Mouse (Mus musculus): Measurements from ENCODE around the gene Tnfrsf11a.
A peak's percentile ranks its signal among the peaks of the same experiment; 100 is the strongest.
"Not testable (repeated sequence)": the region's sequence is repeated elsewhere in the genome, so short reads cannot be mapped to it uniquely, and the experiment has no call there.

Tnfrsf11a gene

DNA sequence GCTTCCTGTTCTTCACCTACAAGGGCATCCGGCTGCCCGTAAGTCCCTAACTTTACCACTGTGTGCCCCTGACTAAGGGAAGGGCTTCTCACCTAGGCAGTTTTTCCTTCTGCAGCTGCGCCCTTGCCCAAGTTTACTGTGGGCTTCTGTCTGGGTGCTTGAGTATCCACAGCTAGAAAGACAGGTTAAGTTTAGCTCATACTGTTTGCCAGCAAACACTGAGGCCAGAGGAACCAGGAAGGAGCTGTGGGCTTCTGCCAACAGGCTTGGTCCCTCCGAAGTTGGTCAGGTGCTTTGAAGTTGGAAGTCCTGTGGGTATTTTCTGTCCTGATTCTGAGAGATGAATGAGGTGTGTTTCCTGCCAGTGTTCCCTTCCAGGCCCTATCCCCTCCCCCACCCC is 4.6 kb downstream of the Tnfrsf11a start:
- DNase-seq (ENCODE audit: low read depth, low spot score): no peak

GRCm38 (mm10) chr1:105786731-105787357 is 6.3 kb downstream of the Tnfrsf11a start:
- no peak for DNase-seq (ENCODE audit: low read depth, low spot score)

DNA sequence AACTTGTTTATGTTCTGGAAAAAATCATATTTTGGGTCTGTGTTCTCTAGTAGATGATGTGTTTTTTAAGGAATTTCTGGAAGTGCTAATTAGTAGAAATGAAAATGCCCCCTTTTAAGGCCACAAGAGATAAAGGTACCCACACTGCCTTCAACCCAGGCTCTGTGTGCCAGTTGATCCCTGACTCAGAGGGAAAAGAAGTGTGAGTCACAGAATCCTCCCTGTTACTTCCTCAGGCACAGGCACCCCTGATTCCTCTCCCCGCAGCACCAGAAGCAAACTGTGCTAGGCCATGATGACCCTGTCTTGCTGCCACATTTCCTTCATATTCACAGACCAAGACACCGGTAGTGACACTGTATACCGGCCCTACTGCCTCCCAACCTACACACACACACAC is 9.6 kb downstream of the Tnfrsf11a start:
- no peak for DNase-seq (ENCODE audit: low read depth, low spot score)

DNA sequence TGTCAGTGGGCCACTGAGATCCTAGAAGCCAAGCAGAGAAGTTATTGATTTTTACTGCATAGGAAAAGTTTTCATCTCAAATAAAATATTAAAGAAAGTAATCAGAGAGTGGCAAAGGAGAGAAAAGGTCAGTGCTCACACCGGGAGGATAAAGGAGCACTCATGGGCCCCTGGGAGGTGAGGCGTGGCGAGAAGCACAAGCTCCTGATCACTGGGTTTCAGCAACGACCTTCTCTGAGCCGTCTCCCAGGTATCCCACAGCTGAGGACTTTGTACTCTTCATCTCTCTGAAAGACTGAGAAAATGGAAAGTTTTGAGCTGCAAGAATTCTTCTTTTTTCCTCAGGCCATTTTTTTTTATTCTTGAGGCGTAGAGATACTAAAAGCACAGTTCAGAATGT is 14.2 kb downstream of the Tnfrsf11a start:
- no peak for DNase-seq (ENCODE audit: low read depth, low spot score)

DNA sequence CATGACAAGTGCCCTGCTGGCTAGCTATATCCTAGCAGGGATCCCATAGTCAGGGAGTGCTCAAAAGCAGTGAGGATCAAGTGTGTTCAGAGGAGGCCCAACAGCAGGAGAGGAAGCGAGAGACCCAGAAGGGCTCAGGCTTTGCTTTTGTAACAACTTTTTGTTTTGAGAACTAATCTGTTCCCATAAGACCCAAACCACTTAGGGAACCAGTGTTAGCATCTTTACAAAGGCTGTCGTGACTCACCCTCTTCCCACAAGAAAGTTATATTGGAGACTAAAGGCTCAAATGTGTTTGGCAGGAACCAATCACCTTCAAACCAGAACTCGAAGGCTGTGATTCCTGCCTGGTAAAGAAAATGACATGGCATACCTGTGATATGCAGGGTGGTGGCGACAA is 15.2 kb downstream of the Tnfrsf11a start:
- no peak for DNase-seq (ENCODE audit: low read depth, low spot score)

DNA sequence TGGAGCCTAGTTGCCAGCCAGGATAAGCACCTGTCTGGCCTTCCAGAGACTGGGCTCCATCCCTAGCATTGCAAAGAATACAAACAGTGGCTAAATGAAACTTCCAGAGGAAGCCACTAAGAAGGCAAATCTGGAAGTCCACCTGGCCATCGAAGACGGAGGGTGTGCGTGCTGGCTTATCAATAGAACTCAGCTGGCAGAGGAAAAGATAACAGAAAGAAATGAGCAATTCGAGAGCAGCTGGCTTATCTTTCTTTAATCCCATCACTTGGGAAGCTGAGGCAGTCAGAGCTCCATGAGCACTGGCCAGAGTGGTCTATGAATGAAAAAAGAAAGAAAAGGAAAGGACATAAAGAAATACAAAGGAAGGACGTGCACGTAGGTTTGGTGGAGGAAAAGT is 20.1 kb downstream of the Tnfrsf11a start:
- no peak for DNase-seq (ENCODE audit: low read depth, low spot score)

DNA sequence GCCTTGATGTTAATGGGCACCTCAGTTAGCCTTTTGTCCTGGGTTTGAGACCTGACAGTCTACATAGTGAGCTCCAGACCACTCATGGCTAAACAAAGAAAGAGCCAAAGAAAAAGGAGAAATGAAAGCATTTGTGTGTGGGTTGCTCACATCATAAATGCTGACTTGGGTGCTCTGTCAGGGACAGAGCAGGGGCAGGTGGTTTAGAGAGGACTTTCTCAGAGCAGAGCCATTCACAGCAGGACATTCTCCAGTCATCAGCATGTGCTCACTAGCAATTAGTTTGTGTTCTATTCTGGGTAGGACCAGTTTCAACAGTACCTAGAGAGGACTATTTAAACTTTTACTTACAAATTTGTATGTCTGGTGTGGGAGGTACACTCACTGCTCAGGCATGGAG is 20.7 kb downstream of the Tnfrsf11a start:
- DNase-seq (ENCODE audit: low read depth, low spot score): no peak

DNA sequence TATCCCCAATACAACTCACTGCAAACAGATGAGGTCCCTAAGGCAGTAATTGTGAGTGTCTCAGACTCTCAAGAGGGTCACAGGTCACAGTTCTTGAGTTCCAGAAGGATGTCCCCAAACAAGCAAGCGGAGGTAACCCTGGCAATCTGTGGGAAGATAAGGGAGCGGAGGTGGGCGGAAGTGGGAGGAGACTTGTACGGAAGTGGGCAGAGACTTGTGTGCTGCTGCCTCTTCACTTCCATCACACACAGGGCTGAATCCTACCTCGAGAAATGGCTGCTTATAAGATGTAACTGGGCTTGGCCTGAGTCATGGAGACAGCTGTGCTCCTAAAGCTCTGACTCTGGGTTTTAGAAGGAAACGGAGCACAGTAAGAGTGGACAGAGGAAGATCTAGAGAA is 22.4 kb downstream of the Tnfrsf11a start:
- peak; percentile 2 for DNase-seq (ENCODE audit: low read depth, low spot score)

DNA sequence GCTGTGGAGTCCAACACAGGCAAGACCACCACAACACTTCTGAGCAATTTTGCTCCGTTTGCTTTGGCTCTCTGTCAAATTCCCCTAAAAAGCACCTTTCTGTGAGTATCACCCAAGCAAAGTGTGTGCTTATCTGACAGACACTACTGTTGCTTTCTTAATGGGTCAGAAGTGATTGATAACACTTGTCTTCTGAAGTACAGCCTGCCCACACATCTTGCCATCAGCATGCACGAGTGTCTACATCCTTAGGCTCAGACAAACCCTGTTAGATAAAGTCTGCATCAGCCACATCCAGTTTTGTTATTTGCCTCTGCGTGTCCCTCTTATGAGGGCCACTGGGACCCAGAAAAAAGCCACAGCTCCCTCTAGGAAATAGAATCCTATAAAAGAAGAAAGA is 23.8 kb downstream of the Tnfrsf11a start:
- no peak for DNase-seq (ENCODE audit: low read depth, low spot score)

DNA sequence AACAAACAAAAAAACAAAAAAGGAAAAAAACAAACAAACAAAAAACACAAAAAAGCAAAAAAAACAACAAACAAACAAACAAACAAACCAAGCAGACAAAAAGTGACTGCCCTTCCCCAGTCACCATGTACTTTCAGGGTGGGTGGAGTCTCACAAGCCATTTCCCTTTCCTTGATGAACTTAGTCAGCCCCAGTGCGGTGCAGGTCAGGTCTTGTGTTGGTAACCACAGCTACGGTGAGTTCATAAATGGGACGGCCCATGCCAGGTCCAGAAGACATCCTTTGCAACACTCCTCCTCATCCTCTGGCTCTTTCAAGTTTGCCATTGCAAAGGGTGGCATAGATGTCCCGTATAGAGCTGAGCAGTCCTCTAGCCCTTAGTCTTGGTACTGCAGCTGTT is 25.0 kb downstream of the Tnfrsf11a start:
- DNase-seq (ENCODE audit: low read depth, low spot score): no peak

DNA sequence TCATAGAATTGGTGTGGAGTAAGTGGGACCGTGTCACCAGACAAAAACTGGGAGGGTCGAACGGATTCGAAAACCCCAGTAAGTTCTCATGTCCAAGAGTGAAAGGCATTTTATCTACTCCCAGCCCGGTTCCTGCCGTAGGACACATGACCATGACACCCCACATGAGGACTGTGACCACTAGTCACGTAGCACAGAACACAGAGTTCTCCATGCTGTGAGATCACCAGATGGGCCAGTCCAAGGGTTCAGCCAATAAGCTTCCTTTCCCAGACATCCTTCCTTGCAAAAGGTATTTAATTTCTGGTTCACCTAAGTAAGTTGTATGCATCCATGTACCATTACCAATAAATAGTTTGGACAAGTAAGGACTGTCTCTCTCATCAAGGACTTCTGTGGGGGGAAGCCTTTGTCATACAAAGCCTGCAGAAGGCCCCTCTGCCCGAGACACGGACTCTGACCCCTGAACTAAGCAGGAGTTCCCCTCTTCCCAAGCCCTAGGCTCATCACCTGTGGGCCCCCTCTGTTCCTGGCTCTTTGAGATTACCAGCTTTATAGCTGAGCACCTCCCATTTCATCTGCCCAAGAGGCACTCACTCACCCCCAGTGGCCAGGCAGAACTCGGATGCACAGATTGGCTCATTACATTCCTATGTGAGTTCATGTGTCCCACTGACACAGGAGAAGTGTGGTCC is 26.7 kb downstream of the Tnfrsf11a start:
- DNase-seq (ENCODE audit: low read depth, low spot score): no peak

GRCm38 (mm10) chr1:105812027-105812426 is 31.5 kb downstream of the Tnfrsf11a start:
- DNase-seq (ENCODE audit: low read depth, low spot score): not testable (repeated sequence)

DNA sequence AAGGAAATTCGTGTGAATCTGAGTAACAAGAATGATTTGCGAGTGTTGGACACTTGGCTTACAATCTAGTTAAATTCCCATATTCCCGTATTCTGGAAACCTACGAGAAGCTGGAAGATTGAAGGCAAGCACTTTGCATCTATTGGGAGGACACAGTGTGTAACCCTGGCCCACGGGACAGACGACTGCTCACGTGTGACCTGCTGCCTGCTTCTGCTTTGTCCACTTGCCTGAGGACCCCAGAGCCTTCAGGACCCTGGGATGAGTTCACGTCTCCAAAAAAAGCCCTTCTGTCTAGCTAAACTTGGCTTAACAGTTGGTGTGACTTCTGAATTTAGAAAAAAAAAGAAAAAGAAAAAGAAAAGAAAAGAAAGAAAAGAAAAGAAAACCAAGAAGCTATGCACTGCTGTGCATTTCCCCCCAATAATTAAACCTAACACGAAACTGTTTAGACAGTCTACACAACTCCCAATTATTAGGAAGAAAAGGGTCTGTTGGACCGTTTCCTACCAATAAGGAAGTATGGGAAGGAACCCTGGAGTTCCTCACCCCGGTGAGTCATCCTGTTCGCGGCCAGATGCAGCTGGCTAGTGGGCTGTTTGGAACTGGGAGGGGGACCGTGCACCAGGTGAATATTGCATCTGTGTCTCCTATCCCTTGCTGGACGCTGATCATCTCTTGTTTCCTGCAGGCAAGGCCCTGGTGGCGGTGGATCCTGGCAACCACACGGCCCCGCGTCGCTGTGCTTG is 32.6 kb downstream of the Tnfrsf11a start:
- DNase-seq (ENCODE audit: low read depth, low spot score): no peak

GRCm38 (mm10) chr1:105813709-105814061 is 33.2 kb downstream of the Tnfrsf11a start:
- DNase-seq (ENCODE audit: low read depth, low spot score): no peak

- no peak for DNase-seq (ENCODE audit: low read depth, low spot score)
Measured at GRCm38 (mm10) chr1:105814402-105815270, 34.1 kb downstream of the Tnfrsf11a start.

DNA sequence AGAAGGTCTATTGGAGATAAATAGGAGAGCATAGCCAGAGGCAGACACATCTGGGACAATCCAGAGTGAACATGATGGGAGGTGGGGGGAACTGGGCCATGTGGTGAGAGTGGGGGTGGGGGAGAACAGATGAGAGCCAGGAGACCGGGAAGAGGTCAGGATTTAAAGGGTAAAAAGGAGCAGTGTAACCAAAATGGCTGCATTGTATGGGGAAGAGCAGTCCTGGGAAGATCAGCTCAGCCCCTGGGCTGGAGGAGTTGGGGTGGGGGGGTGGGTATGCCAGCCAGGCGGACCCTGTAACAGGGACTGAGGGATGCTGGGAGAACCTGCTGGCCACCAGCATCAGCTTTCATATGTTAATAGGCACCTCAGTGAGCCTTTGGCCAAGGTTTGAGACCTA is 34.8 kb downstream of the Tnfrsf11a start:
- no peak for DNase-seq (ENCODE audit: low read depth, low spot score)

- DNase-seq (ENCODE audit: low read depth, low spot score): no peak
Measured at GRCm38 (mm10) chr1:105815736-105816135, 35.2 kb downstream of the Tnfrsf11a start.

DNA sequence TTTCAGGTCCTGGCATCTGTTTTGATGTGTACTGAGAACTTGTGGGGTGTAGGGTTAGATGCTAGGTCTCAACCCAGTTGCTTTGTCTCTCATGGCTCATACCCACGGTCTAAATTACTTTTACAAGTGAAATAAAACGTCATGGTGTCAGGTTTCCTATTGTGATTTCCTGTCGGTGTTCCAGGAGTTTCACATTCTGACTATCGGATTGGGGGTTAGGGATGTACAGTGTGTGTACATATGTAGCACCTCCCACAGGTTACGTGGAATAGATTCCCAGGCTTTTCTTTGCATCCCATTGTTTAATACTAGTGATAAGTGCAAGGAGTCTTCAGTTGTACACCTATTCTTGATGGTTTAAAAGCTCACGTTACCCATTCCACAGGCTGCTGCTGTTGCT is 38.5 kb downstream of the Tnfrsf11a start:
- DNase-seq (ENCODE audit: low read depth, low spot score): no peak

- no peak for DNase-seq (ENCODE audit: low read depth, low spot score)
Measured at GRCm38 (mm10) chr1:105819740-105820139, 39.2 kb downstream of the Tnfrsf11a start.

DNA sequence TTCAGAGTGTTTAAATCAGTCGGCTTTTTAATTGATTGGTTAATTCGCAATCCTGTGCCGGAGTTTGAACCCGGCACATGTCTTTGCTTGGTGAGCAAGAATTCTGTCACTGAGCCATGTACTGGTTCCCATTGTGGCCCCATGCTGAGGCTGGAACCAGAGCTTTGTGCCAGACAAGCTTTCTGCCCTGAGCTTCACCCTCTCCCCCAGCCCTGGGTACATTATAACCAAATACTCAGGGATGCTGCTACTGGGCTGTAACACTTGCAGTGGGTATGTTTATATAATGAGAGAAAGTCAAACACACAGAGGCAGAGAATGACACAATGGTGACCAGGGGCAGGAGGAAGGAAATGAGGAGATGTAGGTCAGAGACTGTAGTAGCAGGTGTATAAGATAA is 43.8 kb downstream of the Tnfrsf11a start:
- DNase-seq (ENCODE audit: low read depth, low spot score): no peak

- no peak for DNase-seq (ENCODE audit: low read depth, low spot score)
Measured at GRCm38 (mm10) chr1:105824980-105825379, 44.5 kb downstream of the Tnfrsf11a start.

DNA sequence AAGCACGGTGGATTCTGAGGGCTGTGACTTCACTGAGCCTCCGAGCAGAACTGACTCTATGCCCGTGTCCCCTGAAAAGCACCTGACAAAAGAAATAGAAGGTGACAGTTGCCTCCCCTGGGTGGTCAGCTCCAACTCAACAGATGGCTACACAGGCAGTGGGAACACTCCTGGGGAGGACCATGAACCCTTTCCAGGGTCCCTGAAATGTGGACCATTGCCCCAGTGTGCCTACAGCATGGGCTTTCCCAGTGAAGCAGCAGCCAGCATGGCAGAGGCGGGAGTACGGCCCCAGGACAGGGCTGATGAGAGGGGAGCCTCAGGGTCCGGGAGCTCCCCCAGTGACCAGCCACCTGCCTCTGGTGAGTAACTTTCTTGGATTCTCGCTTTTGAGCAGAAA is 46.9 kb downstream of the Tnfrsf11a start:
- DNase-seq (ENCODE audit: low read depth, low spot score): no peak
